Mouse (Mus musculus): ENCODE measurements around the gene Grid2. TPM values are rescaled to one million over a fixed set of nuclear protein-coding genes. Genes with fewer than 3 reads are reported as not detected.
"Not testable (repeated sequence)": the region's sequence is repeated elsewhere in the genome, so short reads cannot be mapped to it uniquely, and the experiment has no call there.

Grid2 gene
- polyA plus RNA-seq, 1 experiment from 2014 or later = 0.76 TPM

DNA sequence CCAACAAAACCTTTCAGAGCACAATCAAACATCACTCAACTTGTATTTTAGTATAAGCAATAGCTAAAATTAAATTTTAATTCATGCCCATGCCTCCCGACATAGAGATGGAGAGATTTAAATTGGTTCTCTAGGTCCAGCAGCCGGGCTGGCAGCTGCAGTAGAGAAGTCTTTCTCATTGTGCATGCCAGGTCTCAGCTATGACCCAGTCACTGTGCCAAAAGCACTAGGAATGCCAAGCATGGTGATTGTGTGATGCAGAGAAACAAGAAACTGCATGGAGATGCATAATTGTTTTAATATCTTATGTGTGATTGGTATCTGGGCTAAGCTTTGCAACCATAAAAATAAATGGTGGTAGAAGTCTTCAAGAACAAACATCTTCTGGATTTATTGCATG, 276.1 kb downstream of the Grid2 start:
- H3K9me3 ChIP-seq (replicated peaks; ENCODE audit: control insufficient read depth, low read length) = no peaks in the 10 kb centered on the region
- no peak for ATAC-seq (replicated peaks; ENCODE audit: insufficient number of reproducible peaks, low FRiP score, low TSS enrichment)
- no peaks in the 10 kb centered on the region for H3K36me3 ChIP-seq (ENCODE audit: control insufficient read depth, insufficient read depth, low read length)
- no peak overlapping the region for H3K9ac ChIP-seq (ENCODE audit: low read depth, low read length)
- H3K4me2 ChIP-seq = no peak overlapping the region
- 82% methylated on average over 2 of the region's 2 CpGs for WGBS (ENCODE audit: insufficient replicate concordance)
- H3K27me3 ChIP-seq (ENCODE audit: control insufficient read depth, insufficient read depth, low read length) = no peaks in the 10 kb centered on the region
- no peak overlapping the region for H3K4me3 ChIP-seq (ENCODE audit: low read depth, low read length)
- no peaks in the 10 kb centered on the region for H3K4me1 ChIP-seq (ENCODE audit: control insufficient read depth, insufficient read depth, low read length)
- no peak overlapping the region for H3K27ac ChIP-seq (ENCODE audit: low read depth, low read length)

DNA sequence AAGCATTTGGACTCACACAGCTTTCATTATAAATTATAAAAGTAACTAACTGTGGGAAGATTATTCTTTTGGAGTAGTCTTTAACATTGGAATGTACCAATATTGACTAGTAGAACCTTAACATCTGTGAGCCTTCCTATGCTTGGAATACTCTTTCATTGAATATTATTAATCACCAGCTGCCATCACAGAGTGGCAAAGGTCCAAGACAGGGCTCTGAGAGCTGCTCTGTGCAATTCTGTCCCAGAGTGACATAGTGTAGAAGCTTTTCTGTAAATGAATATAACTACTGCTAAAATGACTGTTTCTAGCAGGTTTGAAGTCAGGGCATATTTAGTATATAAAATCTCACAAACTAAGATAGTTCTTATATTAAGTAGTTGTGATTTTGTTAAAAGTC, 277.2 kb downstream of the Grid2 start:
- no peak for ATAC-seq (replicated peaks; ENCODE audit: insufficient number of reproducible peaks, low FRiP score, low TSS enrichment)
- Histone ChIP-seq H3K9ac (ENCODE audit: low read depth, low read length) (no peak overlapping the region), H3K4me2 (no peak overlapping the region), H3K36me3 (ENCODE audit: control insufficient read depth, insufficient read depth, low read length) (no peaks in the 10 kb centered on the region), H3K4me1 (ENCODE audit: control insufficient read depth, insufficient read depth, low read length) (no peaks in the 10 kb centered on the region), H3K27me3 (ENCODE audit: control insufficient read depth, insufficient read depth, low read length) (no peaks in the 10 kb centered on the region), H3K27ac (ENCODE audit: low read depth, low read length) (no peak overlapping the region), H3K9me3 (replicated peaks; ENCODE audit: control insufficient read depth, low read length) (no peaks in the 10 kb centered on the region), H3K4me3 (ENCODE audit: low read depth, low read length) (no peak overlapping the region)

DNA sequence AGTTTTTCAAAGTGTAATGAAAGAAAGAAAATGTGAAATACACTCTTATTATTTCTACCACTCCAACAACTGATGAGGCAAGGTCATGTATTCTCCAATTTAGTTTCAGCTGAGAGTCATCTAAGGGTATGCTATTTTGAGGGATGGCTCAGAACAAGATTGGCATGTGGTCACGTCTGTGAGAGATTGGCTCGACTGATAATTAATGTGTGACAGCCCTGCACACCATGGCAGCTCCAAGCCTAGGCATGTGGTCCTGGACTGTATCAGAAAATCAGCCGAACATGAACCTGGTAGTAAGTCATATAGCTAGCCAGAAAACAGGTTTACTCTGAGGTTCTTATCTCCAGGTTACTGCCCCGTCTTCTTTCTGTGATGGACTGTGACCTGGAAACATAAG, 292.1 kb downstream of the Grid2 start:
- no peak for ATAC-seq (replicated peaks; ENCODE audit: insufficient number of reproducible peaks, low FRiP score, low TSS enrichment)
- WGBS (ENCODE audit: insufficient replicate concordance) = 62% methylated on average over 4 of the region's 4 CpGs
- H3K27ac ChIP-seq (ENCODE audit: low read depth, low read length) = no peak overlapping the region

DNA sequence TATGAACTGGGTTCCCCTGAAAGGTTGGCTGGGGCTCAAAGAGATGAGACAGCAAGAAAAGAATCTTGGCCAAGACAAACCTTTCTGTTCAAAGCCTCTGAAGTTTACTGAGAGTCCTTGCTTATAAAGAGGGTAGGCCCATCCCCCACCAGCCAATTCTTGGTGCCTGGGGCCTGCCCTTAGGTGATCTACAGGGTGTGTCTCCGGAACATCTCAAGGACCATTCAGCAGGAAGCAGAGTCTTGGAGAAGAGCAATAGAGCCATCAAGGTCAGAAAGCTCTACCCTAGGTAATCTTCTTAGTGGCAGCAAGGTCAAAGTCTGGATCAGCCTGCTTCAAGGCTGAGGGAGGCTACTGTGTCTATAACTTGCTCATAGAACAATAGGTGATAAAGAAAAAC, 313.1 kb downstream of the Grid2 start:
- not testable (repeated sequence) for H3K4me1 ChIP-seq (ENCODE audit: control insufficient read depth, insufficient read depth, low read length); H3K4me3 ChIP-seq (ENCODE audit: low read depth, low read length); H3K27me3 ChIP-seq (ENCODE audit: control insufficient read depth, insufficient read depth, low read length); H3K9me3 ChIP-seq (replicated peaks; ENCODE audit: control insufficient read depth, low read length); H3K9ac ChIP-seq (ENCODE audit: low read depth, low read length); H3K27ac ChIP-seq (ENCODE audit: low read depth, low read length); H3K4me2 ChIP-seq; H3K36me3 ChIP-seq (ENCODE audit: control insufficient read depth, insufficient read depth, low read length); ATAC-seq (replicated peaks; ENCODE audit: insufficient number of reproducible peaks, low FRiP score, low TSS enrichment)
- WGBS (ENCODE audit: insufficient replicate concordance) = 71% methylated on average over 1 of the region's 1 CpGs

More for the DNA sequence above, 292.1 kb downstream of the Grid2 start:
- Histone ChIP-seq H3K9me3 (replicated peaks; ENCODE audit: control insufficient read depth, low read length) (no peaks in the 10 kb centered on the region), H3K4me3 (ENCODE audit: low read depth, low read length) (no peak overlapping the region), H3K4me1 (ENCODE audit: control insufficient read depth, insufficient read depth, low read length) (no peaks in the 10 kb centered on the region), H3K36me3 (ENCODE audit: control insufficient read depth, insufficient read depth, low read length) (no peaks in the 10 kb centered on the region), H3K9ac (ENCODE audit: low read depth, low read length) (no peak overlapping the region), H3K27me3 (ENCODE audit: control insufficient read depth, insufficient read depth, low read length) (no peaks in the 10 kb centered on the region), H3K4me2 (no peak overlapping the region)

DNA sequence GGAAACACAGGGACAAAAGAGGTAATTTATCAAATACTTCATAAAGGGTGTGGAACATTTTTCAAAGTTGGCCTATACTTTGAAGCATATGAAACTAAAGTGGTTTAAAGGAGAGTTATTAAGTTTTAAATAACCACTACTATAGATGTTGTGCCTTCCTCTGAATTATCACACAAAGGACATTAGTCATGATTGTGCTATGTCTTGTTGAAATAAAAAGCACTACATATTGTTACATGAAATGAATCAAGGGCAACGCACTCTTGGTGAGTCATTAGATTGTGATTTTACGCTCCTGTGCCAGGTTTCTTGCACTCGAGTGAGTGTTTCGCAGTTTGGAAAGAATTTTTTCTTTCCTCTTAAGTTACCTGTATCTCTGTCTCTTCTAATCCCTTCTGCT, 335.0 kb downstream of the Grid2 start:
- Histone ChIP-seq H3K4me2 (no peak overlapping the region), H3K36me3 (ENCODE audit: control insufficient read depth, insufficient read depth, low read length) (no peaks in the 10 kb centered on the region), H3K27me3 (ENCODE audit: control insufficient read depth, insufficient read depth, low read length) (no peaks in the 10 kb centered on the region), H3K9ac (ENCODE audit: low read depth, low read length) (no peak overlapping the region), H3K4me1 (ENCODE audit: control insufficient read depth, insufficient read depth, low read length) (no peaks in the 10 kb centered on the region), H3K4me3 (ENCODE audit: low read depth, low read length) (no peak overlapping the region), H3K9me3 (replicated peaks; ENCODE audit: control insufficient read depth, low read length) (no peaks in the 10 kb centered on the region), H3K27ac (ENCODE audit: low read depth, low read length) (no peak overlapping the region)
- 87% methylated on average over 4 of the region's 4 CpGs for WGBS (ENCODE audit: insufficient replicate concordance)
- no peak for ATAC-seq (replicated peaks; ENCODE audit: insufficient number of reproducible peaks, low FRiP score, low TSS enrichment)

DNA sequence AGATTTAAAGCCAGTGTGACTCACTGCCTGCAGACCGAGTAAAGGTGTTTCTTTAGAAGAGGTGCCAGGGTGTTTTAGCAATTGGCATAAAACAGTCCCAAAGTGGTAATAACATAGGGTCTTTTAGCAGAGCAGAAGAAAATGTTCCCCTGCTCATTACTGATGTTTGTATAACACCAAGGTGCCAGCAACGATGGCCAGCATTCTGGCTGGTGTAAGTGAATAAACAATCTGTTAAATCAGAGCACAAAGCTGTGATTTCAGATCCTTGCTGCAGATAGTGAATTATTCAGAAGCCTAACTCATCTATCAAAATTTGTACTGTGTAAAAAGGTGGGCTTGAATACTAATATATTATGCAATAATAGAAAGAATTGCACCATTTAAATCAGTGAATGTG, 353.9 kb downstream of the Grid2 start:
- WGBS (ENCODE audit: insufficient replicate concordance) = 67% methylated on average over 2 of the region's 2 CpGs
- no peak for ATAC-seq (replicated peaks; ENCODE audit: insufficient number of reproducible peaks, low FRiP score, low TSS enrichment)
- H3K36me3 ChIP-seq (ENCODE audit: control insufficient read depth, insufficient read depth, low read length) = no peaks in the 10 kb centered on the region
- H3K27me3 ChIP-seq (ENCODE audit: control insufficient read depth, insufficient read depth, low read length) = no peaks in the 10 kb centered on the region
- H3K4me3 ChIP-seq (ENCODE audit: low read depth, low read length) = no peak overlapping the region
- no peaks in the 10 kb centered on the region for H3K4me1 ChIP-seq (ENCODE audit: control insufficient read depth, insufficient read depth, low read length)
- H3K9ac ChIP-seq (ENCODE audit: low read depth, low read length) = no peak overlapping the region
- H3K4me2 ChIP-seq = no peak overlapping the region
- H3K9me3 ChIP-seq (replicated peaks; ENCODE audit: control insufficient read depth, low read length) = no peaks in the 10 kb centered on the region
- no peak overlapping the region for H3K27ac ChIP-seq (ENCODE audit: low read depth, low read length)

DNA sequence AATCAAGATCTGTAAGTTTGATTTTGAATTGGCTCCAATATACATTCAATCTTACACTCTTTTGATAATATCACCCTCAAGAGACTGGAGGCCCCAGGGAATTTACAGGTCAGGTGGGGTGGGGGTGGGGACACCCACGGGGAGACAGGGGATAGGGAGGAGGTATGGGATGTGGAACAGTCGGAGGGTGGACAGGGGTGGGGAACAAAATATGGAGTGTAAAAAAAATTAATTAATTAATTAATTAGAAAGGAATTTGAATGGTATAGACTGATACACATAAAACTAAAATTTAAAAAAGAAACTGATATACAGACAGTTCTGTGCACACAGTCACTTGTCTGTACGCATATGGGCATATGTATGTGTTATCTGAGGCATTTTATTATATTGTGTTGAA, 380.3 kb downstream of the Grid2 start:
- Histone ChIP-seq H3K9ac (ENCODE audit: low read depth, low read length) (no peak overlapping the region), H3K4me1 (ENCODE audit: control insufficient read depth, insufficient read depth, low read length) (no peaks in the 10 kb centered on the region), H3K27me3 (ENCODE audit: control insufficient read depth, insufficient read depth, low read length) (no peaks in the 10 kb centered on the region), H3K4me3 (ENCODE audit: low read depth, low read length) (no peak overlapping the region), H3K27ac (ENCODE audit: low read depth, low read length) (no peak overlapping the region), H3K36me3 (ENCODE audit: control insufficient read depth, insufficient read depth, low read length) (no peaks in the 10 kb centered on the region), H3K9me3 (replicated peaks; ENCODE audit: control insufficient read depth, low read length) (no peaks in the 10 kb centered on the region), H3K4me2 (no peak overlapping the region)
- ATAC-seq (replicated peaks; ENCODE audit: insufficient number of reproducible peaks, low FRiP score, low TSS enrichment) = no peak
- WGBS (ENCODE audit: insufficient replicate concordance) = 86% methylated on average over 3 of the region's 3 CpGs

DNA sequence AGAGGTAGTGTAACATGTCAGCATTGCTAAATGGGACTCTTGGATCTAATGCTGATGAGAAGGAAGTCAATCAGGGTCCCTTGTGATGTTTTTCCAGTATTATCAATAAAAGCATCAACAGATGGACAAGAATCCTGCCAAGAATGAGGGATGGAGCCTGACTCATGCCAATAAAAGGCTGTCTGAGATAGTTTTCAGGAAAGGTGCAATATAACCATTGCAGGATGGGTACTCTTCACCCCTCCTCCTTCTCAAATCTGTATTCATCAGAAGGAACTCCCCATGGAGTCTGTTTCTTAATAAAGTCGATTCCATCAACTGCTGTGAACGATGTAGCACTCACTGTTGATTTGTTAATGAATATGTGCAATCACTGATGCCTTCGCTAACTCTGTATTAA, 403.7 kb downstream of the Grid2 start:
- Histone ChIP-seq H3K4me3 (ENCODE audit: low read depth, low read length) (no peak overlapping the region), H3K4me1 (ENCODE audit: control insufficient read depth, insufficient read depth, low read length) (no peaks in the 10 kb centered on the region), H3K36me3 (ENCODE audit: control insufficient read depth, insufficient read depth, low read length) (no peaks in the 10 kb centered on the region), H3K9me3 (replicated peaks; ENCODE audit: control insufficient read depth, low read length) (no peaks in the 10 kb centered on the region), H3K9ac (ENCODE audit: low read depth, low read length) (no peak overlapping the region), H3K4me2 (no peak overlapping the region), H3K27ac (ENCODE audit: low read depth, low read length) (no peak overlapping the region), H3K27me3 (ENCODE audit: control insufficient read depth, insufficient read depth, low read length) (no peaks in the 10 kb centered on the region)
- WGBS (ENCODE audit: insufficient replicate concordance) = 74% methylated on average over 3 of the region's 3 CpGs
- no peak for ATAC-seq (replicated peaks; ENCODE audit: insufficient number of reproducible peaks, low FRiP score, low TSS enrichment)

DNA sequence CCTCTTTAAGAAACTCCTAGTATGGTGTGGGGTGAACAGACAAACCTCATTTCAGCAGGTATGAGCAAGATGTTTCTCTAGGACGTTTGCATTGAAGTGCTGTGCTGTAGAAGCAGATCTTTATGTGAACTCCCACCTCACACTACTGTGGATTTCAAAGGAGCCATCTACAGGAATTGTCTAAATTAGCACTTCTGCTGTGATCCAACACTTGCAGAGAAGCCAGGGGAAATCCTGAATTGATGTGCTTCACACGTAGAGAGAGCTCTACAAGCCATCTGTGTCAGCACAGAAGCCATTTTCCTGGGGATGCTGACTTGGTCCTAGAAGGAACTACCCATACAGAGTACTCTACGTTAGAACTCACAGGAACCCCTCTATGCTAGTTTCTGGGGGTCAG, 430.0 kb downstream of the Grid2 start:
- WGBS (ENCODE audit: insufficient replicate concordance) = 54% methylated on average over 3 of the region's 3 CpGs
- Histone ChIP-seq H3K27me3 (ENCODE audit: control insufficient read depth, insufficient read depth, low read length) (no peaks in the 10 kb centered on the region), H3K36me3 (ENCODE audit: control insufficient read depth, insufficient read depth, low read length) (no peaks in the 10 kb centered on the region), H3K4me3 (ENCODE audit: low read depth, low read length) (no peak overlapping the region), H3K9ac (ENCODE audit: low read depth, low read length) (no peak overlapping the region), H3K4me1 (ENCODE audit: control insufficient read depth, insufficient read depth, low read length) (no peaks in the 10 kb centered on the region), H3K9me3 (replicated peaks; ENCODE audit: control insufficient read depth, low read length) (no peaks in the 10 kb centered on the region), H3K27ac (ENCODE audit: low read depth, low read length) (no peak overlapping the region), H3K4me2 (no peak overlapping the region)
- no peak for ATAC-seq (replicated peaks; ENCODE audit: insufficient number of reproducible peaks, low FRiP score, low TSS enrichment)

Data from heart, embryonic 11.5 days (tissue).